16 mouse cellular contexts compared by ENCODE assay signal in genomic region chr6:94036554-94036953, GRCm38 (mm10).
"Had no signal": no experiment of that assay in that cellular context is flagged by ENCODE, and none has a peak within 500 bp of the region (broad histone marks: within the 10 kb centered on the region; RNA-seq: fewer than 3 reads in every experiment).

No protein-coding gene starts in this region.

- H3K27me3 ChIP-seq: megakaryocyte, embryonic 14.5 days; midbrain, embryonic 13.5 days; midbrain, embryonic 15.5 days; neural tube, embryonic 12.5 days; stomach, embryonic 15.5 days had no signal

- H3K9ac ChIP-seq: liver, postnatal 0 days; midbrain, embryonic 13.5 days; midbrain, embryonic 15.5 days; neural tube, embryonic 12.5 days; stomach, embryonic 15.5 days had no signal

- H3K4me1 ChIP-seq: megakaryocyte, embryonic 14.5 days; midbrain, embryonic 15.5 days; neural tube, embryonic 12.5 days; stomach, embryonic 15.5 days had no signal

- H3K27ac ChIP-seq: macrophage; midbrain, embryonic 13.5 days; midbrain, embryonic 15.5 days; neural tube, embryonic 12.5 days; stomach, embryonic 15.5 days; stomach, postnatal 0 days had no signal

- H3K4me2 ChIP-seq: midbrain, embryonic 11.5 days; midbrain, embryonic 13.5 days; midbrain, embryonic 15.5 days; neural tube, embryonic 12.5 days; stomach, embryonic 15.5 days had no signal

- H3K36me3 ChIP-seq: midbrain, embryonic 13.5 days; midbrain, embryonic 15.5 days; neural tube, embryonic 12.5 days; stomach, embryonic 15.5 days had no signal

- ATAC-seq: liver, postnatal 0 days; midbrain, embryonic 13.5 days; midbrain, embryonic 15.5 days had no signal

- H3K4me3 ChIP-seq: megakaryocyte, embryonic 14.5 days; midbrain, embryonic 13.5 days; midbrain, embryonic 15.5 days; neural tube, embryonic 12.5 days; stomach, embryonic 15.5 days had no signal

- H3K9me3 ChIP-seq: midbrain, embryonic 13.5 days; midbrain, embryonic 15.5 days; neural tube, embryonic 12.5 days; stomach, embryonic 15.5 days had no signal

- DNase-seq: liver, postnatal 0 days; lung, adult 2 months; lung, postnatal 10 days; lung, postnatal 36 days; right cerebral cortex, postnatal 14 days; thymus, adult 2 months; thymus, postnatal 25 days; thymus, postnatal 4 days had no signal
